Mouse (Mus musculus) CH12.LX (cell line): ENCODE data around the gene Ehd3. TPM values are rescaled to one million over a fixed set of nuclear protein-coding genes. Genes with fewer than 3 reads are reported as not detected.

ENCODE experiments used
- DNase-seq: peaks from one replicate; pipeline ENCODE4 v3.0.0-alpha.2; 2013; ENCODE audit errors: extremely low read depth
- H3K27ac ChIP-seq: 2 replicates; pipeline ENCODE4 v1.5.1; 2012; ENCODE audit warnings: low read depth, mild to moderate bottlenecking, control low read depth, moderate library complexity; ENCODE audit not compliant: insufficient read depth
- H3K27me3 ChIP-seq: replicated peaks from 2 replicates; pipeline ENCODE3; 2012; ENCODE audit warnings: inconsistent platforms
- H3K36me3 ChIP-seq, 2 experiments: replicated peaks in 1 of 2; 2 replicates each; pipeline versions ENCODE3 to v1.6.1; 2012; ENCODE audit warnings: inconsistent platforms in 1 of 2, low read length in 1 of 2, mild to moderate bottlenecking in 1 of 2, mixed read lengths in 1 of 2, moderate library complexity in 1 of 2; ENCODE audit not compliant: control insufficient read depth in 1 of 2, insufficient read depth in 1 of 2
- H3K4me1 ChIP-seq, 2 experiments: 2 replicates each; pipeline ENCODE4 v1.6.1; 2012; ENCODE audit warnings: inconsistent platforms in 1 of 2, moderate library complexity in 1 of 2; ENCODE audit not compliant: insufficient read depth in 2 of 2, control insufficient read depth in 1 of 2
- H3K4me2 ChIP-seq: 2 replicates; pipeline ENCODE4 v1.6.1; 2012; ENCODE audit warnings: low read depth, mild to moderate bottlenecking, control low read depth; ENCODE audit not compliant: poor library complexity, insufficient read depth, severe bottlenecking
- H3K4me3 ChIP-seq, 3 experiments: fragments of 150-350 bp in 1 of 3; sonication (generic) in 1 of 3; replicated peaks in 1 of 3; 2 replicates each; pipeline versions ENCODE3 to v1.5.1; 2011 to 2012; ENCODE audit warnings: low read depth in 2 of 3, low read length in 2 of 3, mild to moderate bottlenecking in 2 of 3, moderate library complexity in 2 of 3, control low read depth in 1 of 3, improper control_type of control experiment in 1 of 3, inconsistent platforms in 1 of 3, mixed read lengths in 1 of 3; ENCODE audit not compliant: poor library complexity in 1 of 3
- H3K79me2 ChIP-seq: replicated peaks from 2 replicates; pipeline ENCODE4 v1.6.1; 2012; ENCODE audit warnings: mild to moderate bottlenecking, moderate library complexity; ENCODE audit not compliant: control insufficient read depth, poor library complexity, insufficient read depth, severe bottlenecking; ENCODE audit errors: extremely low read depth
- H3K9ac ChIP-seq: 2 replicates; pipeline ENCODE4 v1.6.1; 2012; ENCODE audit warnings: low read depth, mild to moderate bottlenecking, control low read depth, moderate library complexity; ENCODE audit not compliant: insufficient read depth
- H3K9me3 ChIP-seq: replicated peaks from 2 replicates; pipeline ENCODE3; 2012; ENCODE audit warnings: low read length, inconsistent platforms, mixed read lengths
- ETS1 ChIP-seq: conservative IDR thresholded peaks from 2 replicates; pipeline ENCODE4 v1.6.1; 2012; ENCODE audit warnings: low read depth, mild to moderate bottlenecking, inconsistent platforms, low read length, improper control_type of control experiment, moderate library complexity
- GABPA ChIP-seq: IDR thresholded peaks from 2 replicates; pipeline ENCODE4 v1.6.1; 2012; ENCODE audit warnings: low read depth, low read length, improper control_type of control experiment, inconsistent platforms; ENCODE audit not compliant: insufficient replicate concordance
- MAFK ChIP-seq: IDR thresholded peaks from 2 replicates; pipeline ENCODE4 v1.6.1; 2011; ENCODE audit warnings: low read length, improper control_type of control experiment; ENCODE audit not compliant: insufficient replicate concordance
- MAX ChIP-seq: IDR thresholded peaks from 2 replicates; pipeline ENCODE4 v1.6.1; 2011; ENCODE audit warnings: low read length, improper control_type of control experiment
- MYC ChIP-seq: IDR thresholded peaks from 2 replicates; pipeline ENCODE4 v1.6.1; 2011; ENCODE audit warnings: low read depth, mild to moderate bottlenecking, improper control_type of control experiment, low read length
- NRF1 ChIP-seq: IDR thresholded peaks from 2 replicates; pipeline ENCODE4 v1.6.1; 2014; ENCODE audit warnings: low read depth, mild to moderate bottlenecking, inconsistent platforms, low read length, improper control_type of control experiment, moderate library complexity
- SMC3 ChIP-seq: IDR thresholded peaks from 2 replicates; pipeline ENCODE4 v1.6.1; 2011; ENCODE audit warnings: low read depth, low read length, improper control_type of control experiment
- USF1 ChIP-seq: IDR thresholded peaks from 2 replicates; pipeline ENCODE4 v1.6.1; 2014; ENCODE audit warnings: low read depth, mild to moderate bottlenecking, inconsistent platforms, low read length, improper control_type of control experiment
- ZC3H11A ChIP-seq: IDR thresholded peaks from 2 replicates; pipeline ENCODE4 v1.6.1; 2012; ENCODE audit warnings: low read depth, mild to moderate bottlenecking, inconsistent platforms, low read length, improper control_type of control experiment
- dilution Hi-C: fragments of 300-500 bp; cut with MboI; formaldehyde crosslinking; loops from 2 replicates; pipeline ENCODE4 v1.14.3; 2020; ENCODE audit warnings: low sequenced_read_pairs; ENCODE audit not compliant: extremely low pct_unique_long_range_greater_than_20kb, extremely low pct_ligation_motif_present
- in situ Hi-C: fragments of 300-500 bp; cut with MboI; formaldehyde crosslinking; loops from 3 replicates; pipeline ENCODE4 v1.14.3; 2019; ENCODE audit warnings: low sequenced_read_pairs, low pct_ligation_motif_present, low pct_unique_long_range_greater_than_20kb, mixed read lengths
- polyA plus RNA-seq: library from polyadenylated mRNA; unstranded; fragments of >175 nt; gene quantifications from 2 replicates; pipeline ENCODE4 v1.2.1, GENCODE M21; 2012; ENCODE audit warnings: low read depth; ENCODE audit not compliant: insufficient read length
- total RNA-seq, 2 experiments: library from RNA; depleted of rRNA; stranded (reverse); fragments of 300-350 nt in 1 of 2; fragments of >200 nt in 1 of 2; gene quantifications; 2 replicates each; pipeline ENCODE4 v1.2.3; 2012 to 2014

Ehd3 gene
- total and polyA plus RNA-seq, 3 experiments: 11.0 to 37.0 (median 26.5) TPM

DNA sequence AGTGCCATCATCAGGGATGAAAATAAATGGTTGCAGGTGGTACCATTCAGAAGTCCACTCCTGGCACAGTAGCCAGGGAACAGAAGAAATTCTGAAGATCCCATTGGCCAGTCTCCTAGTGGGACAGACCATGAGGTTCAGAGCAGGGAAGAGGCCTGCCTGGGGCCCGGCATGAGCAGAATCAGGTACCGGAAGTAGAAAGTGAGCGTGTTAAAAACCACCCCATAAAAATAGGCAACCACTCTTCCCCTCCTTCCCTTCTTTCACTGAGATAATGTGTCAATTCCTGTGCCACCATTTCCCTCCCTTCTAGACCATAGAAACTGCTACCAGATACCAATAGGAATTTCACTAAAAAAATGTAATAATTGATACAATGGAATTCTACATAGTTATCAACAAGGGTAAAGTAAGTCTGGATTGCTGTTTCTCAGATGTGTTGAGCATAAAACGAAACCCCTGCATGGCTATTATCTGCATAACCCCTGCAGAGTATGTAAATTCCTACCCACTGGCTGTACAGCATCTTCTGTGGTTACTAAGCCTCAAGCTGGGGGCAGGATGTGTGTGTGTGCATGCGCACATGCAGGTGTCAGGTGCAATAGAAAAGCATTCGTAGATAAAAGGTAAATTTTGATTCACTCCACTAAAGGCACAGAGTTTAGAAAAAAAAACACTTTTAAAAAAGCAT is 10.7 kb downstream of the Ehd3 start (continued):
- peak; percentile 79 for TF ChIP-seq ETS1
- peak; percentile 76 for TF ChIP-seq NRF1
- TF ChIP-seq MAX: peak; percentile 38; the same call in 1 of the 2 replicates

DNA sequence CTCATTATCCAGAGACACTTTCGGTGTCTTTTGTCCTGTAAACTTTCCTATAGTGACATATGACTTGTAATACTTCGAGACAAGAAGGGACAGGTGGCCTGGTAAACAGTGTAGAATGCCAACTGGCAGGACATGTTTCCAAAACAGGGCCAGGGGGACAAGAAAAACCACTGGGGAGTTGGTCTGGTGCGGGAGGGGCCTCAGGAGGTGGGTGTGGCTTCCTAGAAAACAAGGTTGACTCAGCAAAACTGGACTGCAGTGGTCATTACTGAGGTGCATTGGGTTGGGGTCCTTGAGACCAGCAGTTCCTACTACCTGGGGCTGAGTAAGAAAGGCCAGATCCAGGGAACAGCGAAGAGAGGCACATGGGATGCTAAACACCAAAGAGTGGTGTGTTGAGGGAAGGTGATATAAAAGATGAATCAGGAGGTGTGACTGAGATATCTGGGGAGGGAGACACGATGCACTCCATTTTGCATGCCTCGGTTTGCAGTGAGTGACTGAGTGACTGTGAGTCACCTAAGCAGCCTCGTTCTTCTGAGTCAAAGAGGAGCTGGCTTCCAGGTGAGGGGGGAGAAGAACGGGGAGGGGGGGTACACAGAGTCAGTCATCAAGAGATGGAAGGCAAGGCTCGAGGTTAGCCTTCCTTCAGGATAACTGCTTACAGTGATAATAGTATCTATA is 13.9 kb downstream of the Ehd3 start:
- no peaks in the 10 kb centered on the region for H3K27me3 ChIP-seq
- no peak overlapping the region for H3K27ac ChIP-seq
- DNase-seq: no peak
- H3K4me3 ChIP-seq: no peak overlapping the region
- no peak overlapping the region for H3K9ac ChIP-seq
- no peaks in the 10 kb centered on the region for H3K9me3 ChIP-seq
- dilution Hi-C loops (no loop called here), in situ Hi-C loops (no loop called here)
- no peaks in the 10 kb centered on the region for H3K79me2 ChIP-seq
- H3K36me3 ChIP-seq: peaks cover 0 to 65% of the 10 kb centered on the region in 2 experiments
- no peak overlapping the region for H3K4me2 ChIP-seq
- TF ChIP-seq ZC3H11A: no peak
- no peak for TF ChIP-seq USF1
- TF ChIP-seq MAFK: peak; percentile 64; the same call in 1 of the 2 replicates
- no peak for TF ChIP-seq ETS1
- peaks cover 27 to 82% of the 10 kb centered on the region in 2 experiments for H3K4me1 ChIP-seq

DNA sequence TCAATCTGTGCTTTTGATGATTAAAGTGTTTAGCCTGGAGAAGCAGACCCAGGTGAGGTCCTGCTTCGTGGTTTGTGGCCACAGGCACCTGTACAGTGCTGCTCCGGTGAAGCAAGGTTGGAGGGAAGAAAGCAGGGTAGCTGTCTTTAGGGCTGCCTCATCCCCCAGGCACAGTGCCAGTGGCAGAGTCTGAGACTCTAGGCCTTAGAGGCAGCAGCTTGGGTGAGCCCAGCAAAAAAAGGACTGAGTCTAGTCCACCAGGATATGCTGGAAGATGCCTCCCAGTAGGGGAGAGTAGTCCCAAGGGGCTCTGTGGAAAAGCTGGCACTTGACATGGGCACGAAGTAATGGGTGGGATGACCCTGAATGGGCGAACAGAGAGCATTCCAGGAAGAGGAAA is 15.0 kb downstream of the Ehd3 start:
- Histone ChIP-seq H3K9ac (no peak overlapping the region), H3K27ac (no peak overlapping the region), H3K9me3 (no peaks in the 10 kb centered on the region), H3K4me2 (no peak overlapping the region), H3K36me3 (peaks cover 0 to 76% of the 10 kb centered on the region in 2 experiments), H3K4me3 (no peak overlapping the region), H3K79me2 (no peaks in the 10 kb centered on the region), H3K27me3 (no peaks in the 10 kb centered on the region), H3K4me1 (peaks cover 17 to 71% of the 10 kb centered on the region in 2 experiments)
- no peak for DNase-seq
- dilution Hi-C loops (no loop called here), in situ Hi-C loops (no loop called here)
- no peak for TF ChIP-seq GABPA

- H3K27ac ChIP-seq: no peak overlapping the region
- no peaks in the 10 kb centered on the region for H3K9me3 ChIP-seq
- dilution Hi-C loops (no loop called here), in situ Hi-C loops (no loop called here)
- peaks cover 0 to 94% of the 10 kb centered on the region in 2 experiments for H3K36me3 ChIP-seq
- no peak overlapping the region for H3K4me3 ChIP-seq
- no peak overlapping the region for H3K9ac ChIP-seq
- H3K4me2 ChIP-seq: no peak overlapping the region
- TF ChIP-seq MYC (no peak), SMC3 (no peak), GABPA (no peak)
- H3K4me1 ChIP-seq: peaks cover 9 to 53% of the 10 kb centered on the region in 2 experiments
- no peaks in the 10 kb centered on the region for H3K27me3 ChIP-seq
- H3K79me2 ChIP-seq: no peaks in the 10 kb centered on the region
- DNase-seq: no peak
Measured at GRCm38 (mm10) chr17:73820726-73821125, 16.8 kb downstream of the Ehd3 start.
